Mouse (Mus musculus): ENCODE results near the gene Mtfmt.

DNA sequence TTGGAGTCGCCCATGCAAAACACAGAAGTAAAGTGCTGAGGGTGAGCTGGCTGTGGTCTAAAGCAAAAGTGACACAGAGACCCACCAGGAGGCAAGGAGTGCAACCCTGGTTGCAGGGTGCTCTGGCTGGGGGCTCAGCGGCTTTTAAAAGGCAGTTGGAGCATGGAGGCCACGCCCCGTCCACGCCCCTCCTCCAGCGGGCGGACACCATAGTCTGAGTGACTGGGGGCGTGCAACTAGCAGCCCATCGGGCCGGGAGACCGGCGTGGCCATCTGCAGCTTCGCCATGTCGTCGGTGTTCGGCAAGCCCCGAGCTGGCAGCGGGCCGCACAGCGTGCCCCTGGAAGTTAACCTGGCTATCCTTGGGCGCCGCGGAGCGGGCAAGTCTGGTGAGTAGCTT is 37.3 kb upstream of the Mtfmt start, which contains the start of gene Rasl12:
- no peak for TF ChIP-seq GATA1 (IDR thresholded peaks at IDR 0.05; ENCODE audit: low read length)
- no peak for TF ChIP-seq TAL1 (IDR thresholded peaks at IDR 0.05; ENCODE audit: low read length)

All from erythroblast, embryonic 14.5 days (primary cell).